Mouse (Mus musculus) layer of hippocampus, adult 18-20 months (tissue): Measurements from ENCODE around the gene Wdr82. TPM values are rescaled to one million over a fixed set of nuclear protein-coding genes. Genes with fewer than 3 reads are reported as not detected.

Experiments used
- DNase-seq, 2 experiments: peaks; one replicate each; pipeline ENCODE4 v3.0.0; 2022; ENCODE audit warnings: low spot score in 2 of 2
- microRNA-seq, 2 experiments: library from miRNA; unstranded; fragments of <30 nt; microRNA quantifications; one replicate each; pipeline ENCODE4 v1.2.0; 2021
- total RNA-seq, 2 experiments: library from RNA; stranded (reverse); gene quantifications; 2 replicates each; pipeline ENCODE4 v1.2.3; 2021

Wdr82 gene
- total RNA-seq, 2 experiments from 2014 or later: 130 to 137 TPM

DNA sequence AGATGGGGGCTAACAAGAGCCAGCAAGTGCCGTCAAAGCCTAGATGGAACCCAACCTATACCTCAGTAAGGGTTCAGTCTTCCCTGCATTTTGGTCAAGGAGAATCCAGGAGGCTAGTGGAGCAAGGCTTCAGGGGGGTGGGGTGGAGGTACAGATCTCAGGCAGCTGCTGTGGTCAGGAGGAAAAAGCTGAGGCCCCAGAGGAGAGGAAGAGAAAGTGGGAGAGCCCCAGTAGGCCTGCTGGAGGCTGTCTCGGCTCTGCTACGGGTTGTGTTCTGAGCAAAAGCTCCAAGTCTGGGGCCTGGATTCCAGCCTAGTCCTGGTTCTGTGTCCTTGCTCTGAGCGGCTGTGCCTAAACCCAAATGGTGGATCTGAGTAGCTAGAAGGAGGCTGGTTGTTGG lies 52.3 kb downstream of the Wdr82 start:
- no peak for DNase-seq

DNA sequence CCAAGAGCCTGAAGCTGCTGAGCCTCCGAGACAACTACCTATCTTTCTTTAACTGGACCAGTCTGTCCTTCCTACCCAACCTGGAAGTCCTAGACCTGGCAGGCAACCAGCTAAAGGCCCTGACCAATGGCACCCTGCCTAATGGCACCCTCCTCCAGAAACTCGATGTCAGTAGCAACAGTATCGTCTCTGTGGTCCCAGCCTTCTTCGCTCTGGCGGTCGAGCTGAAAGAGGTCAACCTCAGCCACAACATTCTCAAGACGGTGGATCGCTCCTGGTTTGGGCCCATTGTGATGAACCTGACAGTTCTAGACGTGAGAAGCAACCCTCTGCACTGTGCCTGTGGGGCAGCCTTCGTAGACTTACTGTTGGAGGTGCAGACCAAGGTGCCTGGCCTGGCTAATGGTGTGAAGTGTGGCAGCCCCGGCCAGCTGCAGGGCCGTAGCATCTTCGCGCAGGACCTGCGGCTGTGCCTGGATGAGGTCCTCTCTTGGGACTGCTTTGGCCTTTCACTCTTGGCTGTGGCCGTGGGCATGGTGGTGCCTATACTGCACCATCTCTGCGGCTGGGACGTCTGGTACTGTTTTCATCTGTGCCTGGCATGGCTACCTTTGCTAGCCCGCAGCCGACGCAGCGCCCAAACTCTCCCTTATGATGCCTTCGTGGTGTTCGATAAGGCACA lies 54.9 kb downstream of the Wdr82 start:
- no peak for DNase-seq

DNA sequence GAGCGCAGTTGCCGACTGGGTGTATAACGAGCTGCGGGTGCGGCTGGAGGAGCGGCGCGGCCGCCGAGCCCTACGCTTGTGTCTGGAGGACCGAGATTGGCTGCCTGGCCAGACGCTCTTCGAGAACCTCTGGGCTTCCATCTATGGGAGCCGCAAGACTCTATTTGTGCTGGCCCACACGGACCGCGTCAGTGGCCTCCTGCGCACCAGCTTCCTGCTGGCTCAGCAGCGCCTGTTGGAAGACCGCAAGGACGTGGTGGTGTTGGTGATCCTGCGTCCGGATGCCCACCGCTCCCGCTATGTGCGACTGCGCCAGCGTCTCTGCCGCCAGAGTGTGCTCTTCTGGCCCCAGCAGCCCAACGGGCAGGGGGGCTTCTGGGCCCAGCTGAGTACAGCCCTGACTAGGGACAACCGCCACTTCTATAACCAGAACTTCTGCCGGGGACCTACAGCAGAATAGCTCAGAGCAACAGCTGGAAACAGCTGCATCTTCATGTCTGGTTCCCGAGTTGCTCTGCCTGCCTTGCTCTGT lies 55.5 kb downstream of the Wdr82 start:
- DNase-seq: no peak

DNA sequence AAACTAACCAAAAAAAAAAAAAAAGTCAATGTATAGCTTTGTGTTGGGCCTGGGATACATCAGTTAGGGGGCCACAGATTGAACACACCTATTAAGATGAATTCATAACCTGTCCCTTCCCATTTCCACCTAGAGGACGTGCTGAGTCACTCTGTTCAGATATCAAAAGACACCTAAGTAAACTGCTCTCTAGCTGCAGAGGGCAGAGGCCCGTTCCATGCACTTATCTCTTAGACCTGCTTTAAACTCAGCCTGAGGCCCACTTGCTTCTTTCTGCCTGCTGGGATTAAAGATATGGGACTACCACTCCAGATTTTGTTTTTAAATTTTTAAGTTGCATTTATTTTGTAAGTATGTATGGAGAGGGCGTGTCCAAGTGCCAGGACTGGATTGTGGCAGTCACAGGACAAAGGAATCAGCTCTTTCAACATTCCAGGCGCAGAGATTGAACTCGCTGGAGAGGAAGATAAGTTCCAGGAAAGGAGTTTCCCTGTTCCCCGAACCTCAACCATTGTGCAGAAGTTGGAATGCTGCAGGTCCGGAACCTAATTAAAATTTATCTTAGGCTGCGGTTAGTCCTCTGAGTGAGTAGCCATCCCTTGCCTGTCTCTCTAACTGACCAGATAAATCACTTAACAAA lies 57.2 kb downstream of the Wdr82 start:
- no peak for DNase-seq

DNA sequence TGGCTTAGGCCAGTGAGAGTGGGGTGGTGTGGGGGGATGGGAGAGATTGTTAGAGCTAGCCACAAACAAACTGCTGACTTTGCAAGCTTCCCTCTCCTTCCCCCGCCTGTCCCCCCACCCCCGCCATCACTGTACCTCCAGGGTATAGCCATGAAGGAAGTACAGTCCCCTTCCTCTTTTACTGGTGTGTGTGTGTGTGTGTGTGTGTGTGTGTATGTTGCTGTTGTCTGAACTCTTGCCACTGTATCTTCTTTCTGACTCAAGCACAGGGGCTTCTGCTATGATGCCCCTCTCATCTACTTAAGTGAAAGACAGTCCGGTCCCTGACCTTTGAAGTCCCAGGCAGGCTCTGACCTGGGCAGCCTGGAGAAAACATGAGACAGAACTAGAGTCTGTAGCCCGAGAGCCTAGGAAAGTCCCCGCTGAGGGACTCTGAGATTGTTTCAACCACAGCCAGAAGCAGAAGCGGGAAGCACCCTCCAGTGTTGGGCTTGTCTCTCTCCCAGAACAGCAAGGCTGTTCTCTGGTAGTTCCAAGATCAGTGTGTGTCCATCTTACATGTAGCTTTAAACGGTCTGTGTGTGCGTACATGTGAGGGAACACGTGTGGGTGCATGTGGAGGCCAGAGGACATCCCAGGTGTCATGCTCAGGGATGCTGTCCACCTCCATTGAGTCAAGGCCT lies 59.5 kb downstream of the Wdr82 start:
- DNase-seq: no peak

DNA sequence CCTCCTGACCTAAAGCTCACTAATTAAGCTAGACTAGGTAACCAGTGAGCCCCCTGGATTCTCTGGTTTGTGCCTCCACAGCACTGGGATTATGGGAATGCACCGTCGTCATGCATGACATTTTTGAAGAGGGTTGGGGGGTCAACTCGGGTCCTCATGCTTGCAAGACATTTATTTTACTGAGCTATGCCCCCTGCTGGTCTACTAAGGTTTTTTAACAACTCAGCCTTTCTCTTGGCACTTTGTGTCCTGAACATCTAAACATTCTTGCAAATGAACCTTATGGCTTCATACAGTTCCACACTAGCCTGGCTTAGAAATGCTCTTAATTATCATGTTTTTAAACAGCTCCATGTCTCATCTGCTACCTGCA lies 60.0 kb downstream of the Wdr82 start:
- peak in 1 of 2 experiments; percentile 50 for DNase-seq

DNA sequence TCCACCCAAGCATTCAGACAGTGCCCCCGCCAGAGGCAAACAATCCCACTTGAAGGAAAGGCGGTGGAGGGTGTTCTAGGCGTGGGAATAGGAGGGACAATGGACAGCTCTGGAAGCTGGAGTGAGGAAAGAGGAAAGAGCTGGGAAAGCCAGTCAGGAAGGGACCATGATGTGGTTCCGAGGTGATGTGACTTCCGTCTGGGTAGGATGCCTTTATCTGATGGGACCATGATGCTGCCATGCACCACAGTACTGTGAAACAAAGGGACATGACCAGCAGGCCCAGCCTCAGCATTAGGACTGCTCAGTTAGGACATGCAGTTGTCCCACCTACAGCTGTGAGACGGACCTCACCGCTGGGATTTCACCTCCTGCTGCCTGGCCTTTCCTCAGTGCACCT lies 60.5 kb downstream of the Wdr82 start:
- DNase-seq: no peak

DNA sequence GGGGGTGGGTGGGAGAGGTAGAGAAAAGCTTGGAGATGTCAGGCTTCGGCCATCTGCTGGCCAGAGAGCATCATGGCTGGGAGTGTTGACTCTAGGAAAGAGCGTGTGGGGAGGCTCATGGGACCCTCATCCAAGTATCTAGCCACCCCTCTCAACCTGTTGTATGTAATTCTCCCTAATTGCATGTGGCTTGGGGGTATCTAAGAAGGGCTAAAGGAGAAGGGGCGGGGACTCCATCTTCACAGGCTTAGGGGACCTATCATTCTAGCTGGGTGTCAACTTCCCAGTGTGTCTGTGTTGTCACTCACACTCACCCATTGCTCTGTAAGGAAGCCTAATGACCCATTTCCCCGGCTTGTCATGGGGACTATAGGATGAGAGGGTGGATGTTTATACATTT lies 61.1 kb downstream of the Wdr82 start:
- no peak for DNase-seq

DNA sequence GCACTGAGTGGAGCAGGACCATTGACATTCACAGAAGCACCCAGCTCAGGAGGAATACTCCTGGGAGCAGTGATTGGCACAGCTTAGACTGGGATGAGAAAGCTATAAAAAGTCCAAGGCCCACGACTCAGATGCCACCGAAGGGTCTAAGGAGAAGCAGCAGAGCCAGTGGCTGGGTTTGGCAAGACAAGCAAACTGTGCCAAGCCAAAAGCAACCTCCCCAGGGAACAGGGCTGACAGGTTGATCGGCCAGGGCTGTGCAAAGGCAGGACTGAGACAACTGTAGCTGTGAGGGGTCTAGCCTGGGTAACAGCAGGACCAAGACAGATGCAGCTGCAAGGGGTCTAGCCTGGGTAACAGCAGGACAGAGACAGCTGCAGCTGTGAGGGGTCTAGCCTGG lies 62.2 kb downstream of the Wdr82 start:
- DNase-seq: no peak

DNA sequence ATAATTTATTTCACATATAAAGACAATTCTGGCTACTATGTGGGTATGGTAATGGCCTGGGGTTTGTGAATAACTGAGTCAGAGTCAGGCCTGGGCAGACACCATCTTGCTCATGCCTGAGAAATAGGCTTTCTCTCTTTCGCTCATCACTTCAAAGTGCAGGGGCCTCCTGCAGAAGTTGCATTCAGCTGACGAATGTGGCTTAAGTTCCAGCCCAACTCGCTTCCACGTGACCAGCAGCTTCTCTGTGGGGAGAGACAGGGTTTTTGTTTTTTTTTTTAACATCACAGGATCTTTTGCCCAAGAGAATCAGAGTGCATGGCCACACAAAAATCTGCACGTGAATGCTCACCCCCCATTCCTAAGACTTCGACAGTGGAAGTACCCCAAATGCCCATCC lies 63.2 kb downstream of the Wdr82 start:
- DNase-seq: no peak

DNA sequence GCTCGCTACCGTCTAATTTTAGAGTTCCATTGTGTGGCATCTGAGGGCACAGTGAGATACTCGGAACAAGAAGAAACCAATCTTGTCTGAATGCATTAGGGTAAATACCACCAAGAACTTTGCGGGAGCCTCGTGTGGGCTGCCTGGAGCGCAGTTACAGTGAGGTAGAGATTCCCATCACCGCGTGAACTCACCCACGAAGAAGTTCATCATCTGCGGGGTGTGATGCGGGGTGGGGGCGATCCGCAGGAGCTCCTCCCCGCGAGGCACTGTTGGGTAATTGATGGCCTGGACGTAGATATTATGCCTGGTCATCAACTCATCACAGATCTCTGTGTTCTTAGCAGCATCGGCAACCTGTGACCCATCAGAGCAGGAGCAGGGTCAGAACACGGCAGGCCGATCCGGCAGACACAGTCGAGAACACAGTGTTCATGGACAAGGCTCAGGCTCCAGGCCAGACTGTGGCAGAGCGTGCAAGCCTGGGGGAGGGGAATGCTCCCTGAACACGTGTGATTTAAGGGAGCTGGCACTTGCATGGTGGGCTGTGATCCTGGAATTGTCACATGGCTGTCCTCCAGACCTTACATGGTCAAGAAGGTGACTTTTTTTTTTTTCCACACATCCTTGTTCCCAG lies 64.6 kb downstream of the Wdr82 start:
- peak in 1 of 2 experiments; percentile 49 for DNase-seq

DNA sequence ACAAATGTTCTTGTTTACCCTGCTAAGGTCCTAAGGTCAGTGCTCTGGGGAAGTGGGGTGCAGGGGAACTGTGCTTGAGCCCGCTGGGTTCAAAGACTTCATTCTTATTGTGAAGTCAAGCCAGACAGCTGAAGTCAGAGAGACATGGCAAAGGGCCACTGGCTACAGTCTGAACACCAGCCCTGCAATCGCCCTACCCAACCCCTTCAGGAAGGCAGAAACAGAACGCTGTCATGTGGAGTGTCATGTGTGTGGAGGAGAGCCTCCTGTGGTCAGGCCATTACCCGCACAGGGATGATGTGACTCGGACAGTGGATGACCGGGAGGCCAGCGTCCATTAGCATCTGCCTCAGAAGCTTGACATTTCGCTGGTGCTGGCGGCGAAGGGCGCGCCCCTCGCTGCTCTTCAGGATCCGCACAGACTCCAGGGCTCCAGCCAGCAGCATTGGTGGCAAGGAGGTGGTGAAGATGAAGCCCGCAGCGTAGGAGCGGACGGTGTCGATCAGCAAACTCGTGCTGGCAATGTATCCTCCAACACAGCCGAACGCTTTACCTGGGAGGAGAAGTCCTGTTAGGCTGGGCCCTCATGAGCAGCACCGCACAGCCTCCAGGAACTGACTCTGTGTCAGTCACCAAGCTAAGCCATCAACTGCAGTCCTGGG lies 65.6 kb downstream of the Wdr82 start:
- no peak for DNase-seq

DNA sequence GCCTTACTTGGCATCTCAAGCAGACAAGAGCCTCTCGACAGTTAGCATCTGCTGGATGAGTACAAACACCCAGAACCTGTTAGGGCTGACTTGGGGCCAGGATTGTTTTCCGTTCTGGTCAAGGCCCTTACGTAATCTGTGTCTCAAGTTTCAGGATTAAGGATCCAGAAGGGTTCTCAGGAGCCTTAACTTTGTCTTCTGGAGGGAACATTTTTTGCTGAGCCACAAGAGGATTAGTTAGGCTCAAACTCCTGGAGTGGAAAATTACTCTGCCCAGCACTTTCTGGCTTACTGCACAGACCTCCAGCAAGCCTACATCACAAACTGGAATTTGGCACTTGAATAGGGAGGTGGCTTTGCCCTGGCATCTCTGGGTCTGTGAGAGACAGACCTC lies 66.1 kb downstream of the Wdr82 start:
- DNase-seq: no peak

DNA sequence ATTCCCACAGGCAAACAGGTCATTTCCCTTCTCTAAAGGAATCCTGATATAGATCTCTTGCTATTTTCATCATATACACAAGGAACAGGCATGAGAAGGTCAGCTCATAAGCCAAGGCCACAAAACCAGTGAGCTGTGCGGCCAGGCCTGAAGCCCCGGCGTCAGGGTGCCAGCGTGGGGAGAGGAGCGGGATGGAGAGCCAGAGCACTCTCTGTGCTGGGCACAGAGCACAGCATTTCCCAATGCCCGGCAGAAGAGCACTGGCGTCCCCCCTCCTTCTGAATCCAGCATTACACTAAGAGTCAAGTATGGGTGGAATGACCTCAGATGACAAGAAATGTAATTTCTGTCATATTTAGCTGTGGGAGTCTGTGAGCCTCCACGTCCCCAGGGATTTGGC lies 66.7 kb downstream of the Wdr82 start:
- no peak for DNase-seq

DNA sequence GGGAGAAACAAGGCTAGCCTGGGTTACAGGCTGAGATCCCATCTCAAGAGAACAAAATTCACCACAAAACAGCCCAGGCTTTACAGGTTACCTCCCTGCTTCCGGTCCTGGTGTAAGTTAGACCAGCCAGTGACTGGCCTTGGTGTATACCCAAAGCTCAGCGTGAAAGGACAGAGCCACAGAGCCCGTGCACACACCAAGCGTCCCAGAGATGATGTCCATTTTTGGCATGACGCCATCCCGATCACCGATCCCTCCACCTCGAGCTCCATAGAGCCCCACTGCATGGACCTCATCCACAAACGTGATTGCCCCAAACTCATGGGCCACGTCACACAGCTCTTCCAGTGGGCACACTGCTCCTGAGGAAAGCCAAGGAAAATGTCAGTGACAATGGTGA lies 67.2 kb downstream of the Wdr82 start:
- DNase-seq: no peak

Small RNA genes within 50 kb of the gene (microRNA-seq; reads per million reads assigned to microRNA genes)
- gene Mir135a-1 (3.9 to 7.8 reads per million in 2 experiments), gene Mirlet7g (155,512 to 160,836 reads per million in 2 experiments)

Other genes with a start within 250 kb of the Wdr82 start
- 1 to 10 TPM in 1 of 2 experiments, under 1 TPM in 1; 0.72 to 1.0 TPM for gene Col6a5, start 210.3 kb upstream of the Wdr82 start, total RNA-seq
- gene Col6a4, start 74.1 kb upstream of the Wdr82 start, total RNA-seq: 1 to 10 TPM; 2.2 to 2.6 TPM
- gene Glyctk, start 12.8 kb upstream of the Wdr82 start, total RNA-seq: 1 to 10 TPM; 4.2 to 4.8 TPM
- gene Ppm1m, start 28.8 kb downstream of the Wdr82 start, total RNA-seq: 10 to 100 TPM; 18.9 to 19.2 TPM
- gene Twf2, start 32.2 kb downstream of the Wdr82 start, total RNA-seq: 10 to 100 TPM; 58.4 to 60.6 TPM
- gene Tlr9, start 51.7 kb downstream of the Wdr82 start, total RNA-seq: 1 to 10 TPM; 1.0 to 1.5 TPM
- 100 to 1,000 TPM; 141 to 144 TPM for gene Alas1, start 77.7 kb downstream of the Wdr82 start, total RNA-seq
- 10 to 100 TPM; 12.5 to 15.4 TPM for gene Poc1a, start 110.1 kb downstream of the Wdr82 start, total RNA-seq
- gene Dusp7, start 197.7 kb downstream of the Wdr82 start, total RNA-seq: 10 to 100 TPM; 93.0 to 94.6 TPM